Mouse (Mus musculus) midbrain, postnatal 0 days (tissue): ENCODE measurements around the gene Tbr1. TPM values are rescaled to one million over a fixed set of nuclear protein-coding genes. Genes with fewer than 3 reads are reported as not detected.

ENCODE experiments used
- ATAC-seq: fragments of 200-750 bp; cut with Nextera tagmentation; 2 replicates; pipeline ENCODE4 v1.8.0; 2017; ENCODE audit warnings: moderate number of reproducible peaks, mild to moderate bottlenecking, moderate TSS enrichment, moderate library complexity; ENCODE audit not compliant: low FRiP score
- DNase-seq: peaks from one replicate; pipeline ENCODE4 v3.0.0-alpha.2; 2015; ENCODE audit warnings: low spot score
- H3K27ac ChIP-seq: fragments of 300-500 bp; sonication (generic); 2 replicates; pipeline ENCODE4 v1.5.1; 2014; ENCODE audit warnings: low read depth, mild to moderate bottlenecking, low read length, mixed read lengths
- H3K27me3 ChIP-seq: fragments of 300-500 bp; sonication (generic); 2 replicates; pipeline ENCODE4 v1.6.1; 2014; ENCODE audit warnings: low read length, control low read depth, mixed read lengths; ENCODE audit not compliant: insufficient read depth
- H3K36me3 ChIP-seq: fragments of 300-500 bp; sonication (generic); 2 replicates; pipeline ENCODE4 v1.6.1; 2014; ENCODE audit warnings: low read length, control low read depth, mixed read lengths; ENCODE audit not compliant: insufficient read depth
- H3K4me1 ChIP-seq: fragments of 300-500 bp; sonication (generic); 2 replicates; pipeline ENCODE4 v1.6.1; 2014; ENCODE audit warnings: mild to moderate bottlenecking, control low read depth, antibody characterized with exemption, low read length, mixed read lengths; ENCODE audit not compliant: insufficient read depth
- H3K4me2 ChIP-seq: fragments of 300-500 bp; sonication (generic); 2 replicates; pipeline ENCODE4 v1.6.1; 2014; ENCODE audit warnings: low read depth, mild to moderate bottlenecking, low read length, mixed read lengths; ENCODE audit not compliant: poor library complexity, severe bottlenecking
- H3K4me3 ChIP-seq: fragments of 300-500 bp; sonication (generic); 2 replicates; pipeline ENCODE4 v1.5.1; 2014; ENCODE audit warnings: low read depth, mild to moderate bottlenecking, low read length, moderate library complexity
- H3K9ac ChIP-seq: fragments of 300-500 bp; sonication (generic); replicated peaks from 2 replicates; pipeline ENCODE4 v1.6.1; 2014; ENCODE audit warnings: mild to moderate bottlenecking, low read length, moderate library complexity, mixed read lengths; ENCODE audit not compliant: poor library complexity, severe bottlenecking
- H3K9me3 ChIP-seq: fragments of 300-500 bp; sonication (generic); 2 replicates; pipeline ENCODE4 v1.6.1; 2016; ENCODE audit warnings: low read length, control low read depth
- CTCF ChIP-seq: IDR thresholded peaks from 2 replicates; pipeline ENCODE4 v1.5.1; 2016; ENCODE audit warnings: antibody characterized with exemption, mild to moderate bottlenecking
- WGBS: fragments of 180-500 bp; shearing (Covaris S2); extraction: QIAGEN DNeasy Blood & Tissue Kit; methylation state at CpG from one replicate; pipeline ENCODE4 v1.1.7; 2014; 5-methylcytosine and 5-hydroxymethylcytosine counted together
- microRNA-seq: library from miRNA; unstranded; fragments of <30 nt; microRNA quantifications from one replicate; pipeline ENCODE4, GENCODE M21; 2016; ENCODE audit warnings: borderline number of aligned reads
- polyA plus RNA-seq: library from polyadenylated mRNA; unstranded; fragments of >200 nt; fragmentation: Nextera tagmentation; extraction: Ambion mirVana; gene quantifications from 2 replicates; pipeline ENCODE4 v1.2.1, GENCODE M21; 2015
- total RNA-seq: library from RNA; depleted of rRNA; stranded (reverse); fragments of >200 nt; gene quantifications from 2 replicates; pipeline ENCODE4 v1.2.3, GENCODE M21; 2014; rRNA removed

The Tbr1 gene
- total and polyA plus RNA-seq, 2 experiments from 2014 or later, result 0.60 to 1.1 TPM

- H3K4me3 ChIP-seq, result no peak overlapping the region
- no peaks in the 10 kb centered on the region for H3K9me3 ChIP-seq
- H3K4me1 ChIP-seq, result no peaks in the 10 kb centered on the region
- 82% methylated on average over 1 of the region's 1 CpGs for WGBS
- no peaks in the 10 kb centered on the region for H3K27me3 ChIP-seq
- DNase-seq (no peak), ATAC-seq (no peak)
- no peak overlapping the region for H3K4me2 ChIP-seq
- no peaks in the 10 kb centered on the region for H3K36me3 ChIP-seq
- TF ChIP-seq CTCF, result no peak
- no peak overlapping the region for H3K27ac ChIP-seq
- H3K9ac ChIP-seq, result no peak overlapping the region
These were observed 20.9 kb downstream of the Tbr1 start for GRCm38 (mm10) chr2:61823426-61824140.

- DNase-seq, result no peak
- H3K4me1 ChIP-seq, result no peaks in the 10 kb centered on the region
- no peak overlapping the region for H3K4me2 ChIP-seq
- ATAC-seq, result no peak
- no peak overlapping the region for H3K9ac ChIP-seq
- no peak for TF ChIP-seq CTCF
- H3K27me3 ChIP-seq, result no peaks in the 10 kb centered on the region
- 80% methylated on average over 2 of the region's 2 CpGs for WGBS
- no peaks in the 10 kb centered on the region for H3K9me3 ChIP-seq
- H3K36me3 ChIP-seq, result no peaks in the 10 kb centered on the region
- H3K4me3 ChIP-seq, result no peak overlapping the region
- no peak overlapping the region for H3K27ac ChIP-seq
These were observed 34.6 kb downstream of the Tbr1 start for GRCm38 (mm10) chr2:61837243-61837806.

Small RNA genes lying within 50 kb of the gene (microRNA-seq; reads per million reads assigned to microRNA genes)
- not detected for gene Gm22403

Other genes with a start within 250 kb of the Tbr1 start
- gene Tank, start 224.3 kb upstream of the Tbr1 start, total RNA-seq, result 25.8 and 37.5 TPM in 2 replicates
- gene Tank, start 224.3 kb upstream of the Tbr1 start, polyA plus RNA-seq, result 25.4 and 27.1 TPM in 2 replicates
- gene Psmd14, start 91.2 kb upstream of the Tbr1 start, total RNA-seq, result 87.4 and 119 TPM in 2 replicates
- 184 and 197 TPM in 2 replicates for gene Psmd14, start 91.2 kb upstream of the Tbr1 start, polyA plus RNA-seq
- gene Slc4a10, start 243.5 kb downstream of the Tbr1 start, total RNA-seq, result 65.4 and 98.1 TPM in 2 replicates
- gene Slc4a10, start 243.5 kb downstream of the Tbr1 start, polyA plus RNA-seq, result 27.1 and 27.7 TPM in 2 replicates